Comparison of ENCODE assay signal across 8 mouse cellular contexts in genomic region chr1:132095356-132096004, GRCm38 (mm10). TPM values are rescaled to one million over a fixed set of nuclear protein-coding genes. Genes with fewer than 3 reads are reported as not detected.
DNase-seq lines count a peak whose midpoint lies in the region; ATAC-seq lines count a peak whose summit lies in the region.

No protein-coding gene starts in this region.

- no peak overlapping the region; the same call in 1 of the 2 replicates for H3K27ac ChIP-seq in liver, embryonic 12.5 days
- H3K27ac ChIP-seq in hindbrain, embryonic 11.5 days (ENCODE audit: low read depth, low read length) = no peak overlapping the region
- no peak overlapping the region for H3K27ac ChIP-seq in forebrain, embryonic 15.5 days (replicated peaks)

- peak overlapping the region; percentile 19 for H3K4me2 ChIP-seq in liver, embryonic 12.5 days
- no peak overlapping the region for H3K4me2 ChIP-seq in hindbrain, embryonic 11.5 days (replicated peaks; ENCODE audit: low read depth, low read length)
- H3K4me2 ChIP-seq in forebrain, embryonic 15.5 days (replicated peaks) = no peak overlapping the region

- H3K9me3 ChIP-seq in liver, embryonic 12.5 days (replicated peaks) = no peaks in the 10 kb centered on the region
- H3K9me3 ChIP-seq in hindbrain, embryonic 11.5 days (ENCODE audit: control insufficient read depth, low read length) = no peaks in the 10 kb centered on the region
- no peaks in the 10 kb centered on the region for H3K9me3 ChIP-seq in forebrain, embryonic 15.5 days

- H3K4me1 ChIP-seq in liver, embryonic 12.5 days = peaks cover 26% of the 10 kb centered on the region
- H3K4me1 ChIP-seq in hindbrain, embryonic 11.5 days (replicated peaks; ENCODE audit: control insufficient read depth, insufficient read depth, low read length) = no peaks in the 10 kb centered on the region
- H3K4me1 ChIP-seq in forebrain, embryonic 15.5 days = no peaks in the 10 kb centered on the region

- no peaks in the 10 kb centered on the region for H3K36me3 ChIP-seq in liver, embryonic 12.5 days
- H3K36me3 ChIP-seq in hindbrain, embryonic 11.5 days (ENCODE audit: control insufficient read depth, insufficient read depth, low read length) = no peaks in the 10 kb centered on the region
- H3K36me3 ChIP-seq in forebrain, embryonic 15.5 days = no peaks in the 10 kb centered on the region

- H3K9ac ChIP-seq in liver, embryonic 12.5 days = no peak overlapping the region
- H3K9ac ChIP-seq in hindbrain, embryonic 11.5 days (ENCODE audit: low read depth, low read length) = no peak overlapping the region
- H3K9ac ChIP-seq in forebrain, embryonic 15.5 days (replicated peaks) = no peak overlapping the region

- 0 out of 2 replicates have a peak, but pooled peaks have one; percentile 24 for ATAC-seq in frontal cortex, adult (ENCODE audit: low TSS enrichment)
- ATAC-seq in liver, embryonic 12.5 days = peak; percentile 81
- no peak for ATAC-seq in hindbrain, embryonic 11.5 days (ENCODE audit: low FRiP score)
- ATAC-seq in forebrain, embryonic 15.5 days (replicated peaks) = no peak

- 18% methylated on average over 11 of the region's 11 CpGs for WGBS in liver, embryonic 12.5 days (ENCODE audit: insufficient replicate concordance)
- 82% methylated on average over 11 of the region's 11 CpGs for WGBS in hindbrain, embryonic 11.5 days
- WGBS in forebrain, embryonic 15.5 days = 79% methylated on average over 11 of the region's 11 CpGs

- no peak for DNase-seq in frontal cortex, postnatal 25 days (ENCODE audit: low spot score in 2 of 2)
- DNase-seq in MN1 (ENCODE audit: low spot score) = peak; percentile 46
- peak; percentile 98 for DNase-seq in heart, adult 11 months
- DNase-seq in thymus, postnatal 0 days (ENCODE audit: low spot score) = peak; percentile 26
- DNase-seq in hindbrain, embryonic 11.5 days (ENCODE audit: low spot score) = no peak

- no peaks in the 10 kb centered on the region for H3K27me3 ChIP-seq in liver, embryonic 12.5 days (replicated peaks)
- H3K27me3 ChIP-seq in hindbrain, embryonic 11.5 days (ENCODE audit: control insufficient read depth, insufficient read depth, low read length) = no peaks in the 10 kb centered on the region
- no peaks in the 10 kb centered on the region for H3K27me3 ChIP-seq in forebrain, embryonic 15.5 days

- no peak overlapping the region for H3K4me3 ChIP-seq in liver, embryonic 12.5 days
- H3K4me3 ChIP-seq in hindbrain, embryonic 11.5 days (ENCODE audit: low read depth, low read length) = no peak overlapping the region
- H3K4me3 ChIP-seq in forebrain, embryonic 15.5 days = no peak overlapping the region

RNA-seq across cellular contexts. Expression of gene Mfsd4a, which starts 27.6 kb away (rescaled TPM):
- 8.2 and 8.5 TPM in 2 replicates for polyA plus RNA-seq in liver, embryonic 12.5 days (2016; fragmentation: Nextera tagmentation; extraction: Ambion mirVana)
- 15.0 and 17.1 TPM in 2 replicates for polyA plus RNA-seq in thymus, postnatal 0 days (2015; fragmentation: Nextera tagmentation; extraction: Ambion mirVana)
- polyA plus RNA-seq in hindbrain, embryonic 11.5 days (2014; fragmentation: Nextera tagmentation; extraction: Ambion mirVana) = 9.2 and 11.0 TPM in 2 replicates
- polyA plus RNA-seq in forebrain, embryonic 15.5 days (2015; fragmentation: Nextera tagmentation; extraction: Ambion mirVana) = 8.8 and 8.9 TPM in 2 replicates

RNA-seq across cellular contexts. Expression of gene Cdk18, which starts 44.0 kb away (rescaled TPM):
- 2.7 and 3.1 TPM in 2 replicates for polyA plus RNA-seq in liver, embryonic 12.5 days (2016; fragmentation: Nextera tagmentation; extraction: Ambion mirVana)
- 1.7 and 1.9 TPM in 2 replicates for polyA plus RNA-seq in thymus, postnatal 0 days (2015; fragmentation: Nextera tagmentation; extraction: Ambion mirVana)
- 0.82 and 1.1 TPM in 2 replicates for polyA plus RNA-seq in hindbrain, embryonic 11.5 days (2014; fragmentation: Nextera tagmentation; extraction: Ambion mirVana)
- polyA plus RNA-seq in forebrain, embryonic 15.5 days (2015; fragmentation: Nextera tagmentation; extraction: Ambion mirVana) = 0.18 and 0.69 TPM in 2 replicates

Comparison
In these comparisons a context has a peak if more than half of its experiments do, and no peak if none do; other contexts are left out.
1. ATAC-seq: peak in frontal cortex, adult (single experiment) and liver, embryonic 12.5 days (single experiment); none in hindbrain, embryonic 11.5 days (single experiment) and forebrain, embryonic 15.5 days (single experiment).
2. DNase-seq: peak in MN1 (single experiment), heart, adult 11 months (single experiment) and thymus, postnatal 0 days (single experiment); none in frontal cortex, postnatal 25 days (0 of 2) and hindbrain, embryonic 11.5 days (single experiment).